Mouse (Mus musculus) forebrain, embryonic 11.5 days (tissue): ENCODE data around the gene Ppard. TPM values are rescaled to one million over a fixed set of nuclear protein-coding genes. Genes with fewer than 3 reads are reported as not detected.

Source experiments
- ATAC-seq: fragments of 200-750 bp; cut with Nextera tagmentation; replicated peaks from 2 replicates; pipeline ENCODE4 v1.8.0; 2017; ENCODE audit warnings: moderate TSS enrichment; ENCODE audit not compliant: low FRiP score
- DNase-seq: peaks from one replicate; pipeline ENCODE4 v3.0.0-alpha.2; 2017; ENCODE audit warnings: low spot score
- H3K27ac ChIP-seq: fragments of 300-500 bp; sonication (generic); 2 replicates; pipeline ENCODE4 v1.5.1; 2014; ENCODE audit warnings: low read depth, low read length
- H3K27me3 ChIP-seq: fragments of 300-500 bp; sonication (generic); 2 replicates; pipeline ENCODE4 v1.6.1; 2014; ENCODE audit warnings: mild to moderate bottlenecking, low read length, mixed read lengths; ENCODE audit not compliant: control insufficient read depth, insufficient read depth
- H3K36me3 ChIP-seq: fragments of 300-500 bp; sonication (generic); 2 replicates; pipeline ENCODE4 v1.6.1; 2014; ENCODE audit warnings: mild to moderate bottlenecking, low read length, moderate library complexity, mixed read lengths; ENCODE audit not compliant: control insufficient read depth, insufficient read depth
- H3K4me1 ChIP-seq: fragments of 300-500 bp; sonication (generic); replicated peaks from 2 replicates; pipeline ENCODE4 v1.6.1; 2014; ENCODE audit warnings: low read length, mixed read lengths; ENCODE audit not compliant: control insufficient read depth, insufficient read depth
- H3K4me2 ChIP-seq: fragments of 300-500 bp; sonication (generic); 2 replicates; pipeline ENCODE4 v1.6.1; 2014; ENCODE audit warnings: low read depth, mild to moderate bottlenecking, low read length, moderate library complexity, mixed read lengths; ENCODE audit not compliant: severe bottlenecking
- H3K4me3 ChIP-seq: fragments of 300-500 bp; sonication (generic); 2 replicates; pipeline ENCODE4 v1.5.1; 2014; ENCODE audit warnings: low read depth, low read length
- H3K9ac ChIP-seq: fragments of 300-500 bp; sonication (generic); 2 replicates; pipeline ENCODE4 v1.6.1; 2014; ENCODE audit warnings: low read length
- H3K9me3 ChIP-seq: fragments of 300-500 bp; sonication (generic); 2 replicates; pipeline ENCODE4 v1.6.1; 2016; ENCODE audit warnings: low read length, mixed read lengths; ENCODE audit not compliant: control insufficient read depth
- WGBS: fragments of 180-500 bp; shearing (Covaris S2); extraction: QIAGEN DNeasy Blood & Tissue Kit; methylation state at CpG from one replicate; pipeline ENCODE4 v1.1.7; 2014; 5-methylcytosine and 5-hydroxymethylcytosine counted together
- polyA plus RNA-seq: library from polyadenylated mRNA; unstranded; fragments of >200 nt; fragmentation: Nextera tagmentation; extraction: Ambion mirVana; gene quantifications from 2 replicates; pipeline ENCODE4 v1.2.1, GENCODE M21; 2014

The Ppard gene
- polyA plus RNA-seq, 1 experiment from 2014 or later, result 1.4 TPM

- 43% methylated on average over 4 of the region's 4 CpGs for WGBS
- no peaks in the 10 kb centered on the region for H3K36me3 ChIP-seq
Observed at GRCm38 (mm10) chr17:28344050-28344607, 111.6 kb downstream of the Ppard start.

DNA sequence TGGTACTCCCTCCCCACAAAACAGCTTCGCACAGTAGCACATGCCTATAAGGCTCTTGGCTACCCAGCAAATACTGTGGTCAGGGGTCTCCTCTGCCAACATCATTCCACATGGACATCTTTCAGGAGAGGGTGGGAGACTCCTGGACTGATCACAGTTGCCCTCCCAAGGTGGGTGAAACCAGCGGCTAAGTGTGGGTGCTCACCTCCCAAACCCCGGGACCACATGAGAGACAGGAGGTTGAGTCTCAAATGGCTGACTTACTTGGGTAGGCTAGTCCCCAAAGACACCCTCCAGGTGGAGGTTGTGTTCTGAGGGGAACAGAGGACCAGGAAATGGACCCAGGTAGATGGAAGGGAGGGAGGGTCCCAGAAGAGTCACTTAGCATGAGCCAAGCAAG lies 112.2 kb downstream of the Ppard start:
- no peak for DNase-seq
- H3K36me3 ChIP-seq, result no peaks in the 10 kb centered on the region
- no peak overlapping the region for H3K4me3 ChIP-seq
- no peaks in the 10 kb centered on the region for H3K9me3 ChIP-seq
- no peak overlapping the region for H3K9ac ChIP-seq
- ATAC-seq, result no peak
- WGBS, result 51% methylated on average over 3 of the region's 3 CpGs
- no peak overlapping the region for H3K27ac ChIP-seq
- no peak overlapping the region for H3K4me2 ChIP-seq
- H3K27me3 ChIP-seq, result no peaks in the 10 kb centered on the region; the same call in 1 of the 2 replicates
- peaks cover 23% of the 10 kb centered on the region for H3K4me1 ChIP-seq

More at GRCm38 (mm10) chr17:28344050-28344607, 111.6 kb downstream of the Ppard start:
- Histone ChIP-seq H3K4me1 (peaks cover 21% of the 10 kb centered on the region), H3K4me3 (no peak overlapping the region), H3K27ac (no peak overlapping the region), H3K27me3 (no peaks in the 10 kb centered on the region; the same call in 1 of the 2 replicates), H3K9me3 (no peaks in the 10 kb centered on the region), H3K9ac (no peak overlapping the region), H3K4me2 (no peak overlapping the region)
- DNase-seq (no peak), ATAC-seq (no peak)

GRCm38 (mm10) chr17:28345271-28345721 lies 112.8 kb downstream of the Ppard start:
- Histone ChIP-seq H3K4me2 (no peak overlapping the region), H3K27ac (no peak overlapping the region), H3K9me3 (no peaks in the 10 kb centered on the region), H3K4me3 (no peak overlapping the region), H3K9ac (peak overlapping the region; percentile 8; the same call in 1 of the 2 replicates), H3K27me3 (no peaks in the 10 kb centered on the region; the same call in 1 of the 2 replicates), H3K4me1 (peaks cover 23% of the 10 kb centered on the region), H3K36me3 (no peaks in the 10 kb centered on the region)
- DNase-seq (no peak), ATAC-seq (no peak)
- 9% methylated on average over 7 of the region's 8 CpGs for WGBS

DNA sequence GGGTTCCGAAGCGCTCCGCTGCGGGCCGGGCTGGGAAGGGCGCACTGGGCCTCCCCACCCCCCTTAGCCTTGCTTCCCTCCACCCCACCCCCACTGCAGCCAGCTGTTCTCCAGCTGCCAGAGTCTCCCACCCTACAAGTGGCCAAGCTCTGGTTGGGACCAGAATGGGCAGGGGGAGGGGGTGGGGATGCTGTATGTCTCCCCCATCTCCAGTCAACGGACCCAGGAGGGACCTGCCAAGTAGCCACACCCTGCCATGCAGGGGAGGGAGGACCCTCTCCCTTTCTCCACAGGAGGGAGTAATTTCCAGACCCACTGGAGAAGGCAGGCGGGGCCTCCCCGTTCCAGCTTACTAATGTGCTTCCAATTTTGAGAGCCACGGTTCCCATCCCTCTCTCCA lies 113.4 kb downstream of the Ppard start:
- no peak overlapping the region for H3K27ac ChIP-seq
- no peak overlapping the region for H3K4me2 ChIP-seq

DNA sequence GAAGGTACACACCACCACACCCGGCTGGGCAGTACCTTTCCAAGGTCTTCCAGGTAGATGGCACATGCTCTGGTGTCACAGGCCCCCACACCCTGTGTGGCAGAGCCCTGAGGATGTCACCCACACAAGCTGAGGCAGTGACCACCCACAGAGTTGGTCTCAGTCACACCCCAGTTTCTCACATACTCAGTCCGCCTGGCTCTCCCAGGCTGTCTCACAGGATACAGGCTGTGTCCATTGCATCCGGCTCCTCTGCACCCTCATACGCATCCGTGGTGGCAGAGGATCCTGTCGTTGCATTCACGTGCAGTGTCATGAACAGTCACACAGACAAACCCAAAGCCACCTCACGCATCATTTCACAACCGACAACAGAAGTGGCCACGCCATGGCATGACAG lies 114.8 kb downstream of the Ppard start:
- no peak overlapping the region for H3K4me3 ChIP-seq
- ATAC-seq (no peak), DNase-seq (no peak)
- H3K4me2 ChIP-seq, result no peak overlapping the region
- no peaks in the 10 kb centered on the region for H3K36me3 ChIP-seq
- 84% methylated on average over 10 of the region's 10 CpGs for WGBS
- peaks cover 9% of the 10 kb centered on the region for H3K27me3 ChIP-seq
- no peak overlapping the region for H3K9ac ChIP-seq
- H3K4me1 ChIP-seq, result peaks cover 15% of the 10 kb centered on the region
- no peak overlapping the region for H3K27ac ChIP-seq
- H3K9me3 ChIP-seq, result no peaks in the 10 kb centered on the region

More for the DNA sequence above, 113.4 kb downstream of the Ppard start:
- WGBS, result 17% methylated on average over 10 of the region's 10 CpGs
- ATAC-seq (no peak), DNase-seq (no peak)
- Histone ChIP-seq H3K4me1 (peaks cover 20% of the 10 kb centered on the region), H3K27me3 (no peaks in the 10 kb centered on the region; the same call in 1 of the 2 replicates), H3K4me3 (no peak overlapping the region), H3K9ac (peak overlapping the region; percentile 3; the same call in 1 of the 2 replicates), H3K36me3 (no peaks in the 10 kb centered on the region), H3K9me3 (no peaks in the 10 kb centered on the region)

DNA sequence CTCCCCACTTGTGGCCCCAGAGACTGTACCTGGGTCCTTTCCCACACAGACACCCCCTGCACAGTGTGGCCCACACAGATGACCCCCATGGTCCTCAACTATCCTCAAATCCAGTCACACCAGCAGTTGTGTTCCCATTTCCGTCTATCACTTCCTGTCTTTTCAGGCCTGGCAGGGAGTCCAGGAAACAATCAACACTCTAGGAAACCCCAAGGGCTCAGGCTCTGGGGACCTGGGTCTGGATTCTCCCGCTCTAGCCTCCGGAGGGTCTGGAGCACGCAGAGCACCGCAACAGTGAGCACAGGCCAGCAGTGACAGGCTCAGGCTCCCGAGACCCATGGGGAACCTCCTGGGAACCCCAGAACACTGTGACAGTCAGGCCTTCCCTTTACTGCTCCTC lies 115.7 kb downstream of the Ppard start:
- Histone ChIP-seq H3K27ac (no peak overlapping the region), H3K9ac (no peak overlapping the region), H3K9me3 (no peaks in the 10 kb centered on the region), H3K27me3 (peaks cover 12% of the 10 kb centered on the region), H3K36me3 (no peaks in the 10 kb centered on the region), H3K4me1 (peaks cover 15% of the 10 kb centered on the region), H3K4me2 (no peak overlapping the region), H3K4me3 (no peak overlapping the region)
- ATAC-seq (no peak), DNase-seq (no peak)
- 56% methylated on average over 6 of the region's 6 CpGs for WGBS

- Histone ChIP-seq H3K36me3 (no peaks in the 10 kb centered on the region), H3K27me3 (peaks cover 12% of the 10 kb centered on the region), H3K9ac (peak overlapping the region; percentile 83), H3K9me3 (no peaks in the 10 kb centered on the region), H3K4me2 (peak overlapping the region; percentile 90), H3K27ac (0 out of 2 replicates have a peak overlapping the region, but pooled peaks have one; percentile 57), H3K4me1 (peaks cover 15% of the 10 kb centered on the region), H3K4me3 (peak overlapping the region; percentile 70)
- no peak for DNase-seq
- WGBS, result 13% methylated on average over 12 of the region's 13 CpGs
- no peak for ATAC-seq
Observed at GRCm38 (mm10) chr17:28349264-28349880, 116.9 kb downstream of the Ppard start.

GRCm38 (mm10) chr17:28349901-28350465 lies 117.5 kb downstream of the Ppard start:
- ATAC-seq (peak; percentile 44), DNase-seq (peak; percentile 78)
- Histone ChIP-seq H3K27me3 (peaks cover 12% of the 10 kb centered on the region), H3K4me3 (peak overlapping the region; percentile 70), H3K4me1 (peaks cover 14% of the 10 kb centered on the region), H3K9ac (peak overlapping the region; percentile 83), H3K4me2 (peak overlapping the region; percentile 90), H3K27ac (peak overlapping the region; percentile 57), H3K36me3 (no peaks in the 10 kb centered on the region), H3K9me3 (no peaks in the 10 kb centered on the region)
- WGBS, result under 1% methylated on average over 42 of the region's 54 CpGs
